Mouse (Mus musculus) embryonic facial prominence, embryonic 11.5 days (tissue): ENCODE results near the gene Kri1. TPM values are rescaled to one million over a fixed set of nuclear protein-coding genes. Genes with fewer than 3 reads are reported as not detected.
"Not testable (repeated sequence)": the region's sequence is repeated elsewhere in the genome, so short reads cannot be mapped to it uniquely, and the experiment has no call there.

ENCODE experiments used
- ATAC-seq: fragments of 200-750 bp; cut with Nextera tagmentation; replicated peaks from 2 replicates; pipeline ENCODE4 v1.8.0; 2017; ENCODE audit warnings: low read depth; ENCODE audit not compliant: insufficient number of reproducible peaks, low FRiP score, low TSS enrichment
- DNase-seq: peaks from one replicate; pipeline ENCODE4 v3.0.0-alpha.2; 2015; ENCODE audit warnings: low spot score
- H3K27ac ChIP-seq: fragments of 300-500 bp; sonication (generic); replicated peaks from 2 replicates; pipeline ENCODE4 v1.5.1; 2014; ENCODE audit warnings: mild to moderate bottlenecking, low read depth, low read length, control low read depth
- H3K27me3 ChIP-seq: fragments of 300-500 bp; sonication (generic); 2 replicates; pipeline ENCODE4 v1.6.1; 2014; ENCODE audit warnings: mild to moderate bottlenecking, low read length, moderate library complexity, mixed read lengths; ENCODE audit not compliant: control insufficient read depth, insufficient read depth
- H3K36me3 ChIP-seq: fragments of 300-500 bp; sonication (generic); replicated peaks from 2 replicates; pipeline ENCODE4 v1.6.1; 2014; ENCODE audit warnings: low read depth, mild to moderate bottlenecking, low read length, moderate library complexity, mixed read lengths; ENCODE audit not compliant: control insufficient read depth, insufficient read depth
- H3K4me1 ChIP-seq: fragments of 300-500 bp; sonication (generic); 2 replicates; pipeline ENCODE4 v1.6.1; 2014; ENCODE audit warnings: low read length, mixed read lengths; ENCODE audit not compliant: control insufficient read depth, insufficient read depth
- H3K4me2 ChIP-seq: fragments of 300-500 bp; sonication (generic); 2 replicates; pipeline ENCODE4 v1.6.1; 2014; ENCODE audit warnings: low read depth, mild to moderate bottlenecking, control low read depth, low read length, moderate library complexity
- H3K4me3 ChIP-seq: fragments of 300-500 bp; sonication (generic); 2 replicates; pipeline ENCODE4 v1.5.1; 2014; ENCODE audit warnings: low read depth, low read length, control low read depth
- H3K9ac ChIP-seq: fragments of 300-500 bp; sonication (generic); replicated peaks from 2 replicates; pipeline ENCODE4 v1.6.1; 2014; ENCODE audit warnings: mild to moderate bottlenecking, control low read depth, low read length
- H3K9me3 ChIP-seq: fragments of 300-500 bp; sonication (generic); replicated peaks from 2 replicates; pipeline ENCODE4 v1.6.1; 2016; ENCODE audit warnings: mild to moderate bottlenecking, low read length, inconsistent platforms, mixed read lengths; ENCODE audit not compliant: control insufficient read depth
- WGBS: fragments of 180-500 bp; shearing (Covaris S2); extraction: QIAGEN DNeasy Blood & Tissue Kit; methylation state at CpG from one replicate; pipeline ENCODE4 v1.1.7; 2014; 5-methylcytosine and 5-hydroxymethylcytosine counted together
- polyA plus RNA-seq: library from polyadenylated mRNA; unstranded; fragments of >200 nt; fragmentation: Nextera tagmentation; extraction: Ambion mirVana; gene quantifications from 2 replicates; pipeline ENCODE4 v1.2.1, GENCODE M21; 2014

The Kri1 gene
- polyA plus RNA-seq, 1 experiment from 2014 or later, result 13.3 TPM

DNA sequence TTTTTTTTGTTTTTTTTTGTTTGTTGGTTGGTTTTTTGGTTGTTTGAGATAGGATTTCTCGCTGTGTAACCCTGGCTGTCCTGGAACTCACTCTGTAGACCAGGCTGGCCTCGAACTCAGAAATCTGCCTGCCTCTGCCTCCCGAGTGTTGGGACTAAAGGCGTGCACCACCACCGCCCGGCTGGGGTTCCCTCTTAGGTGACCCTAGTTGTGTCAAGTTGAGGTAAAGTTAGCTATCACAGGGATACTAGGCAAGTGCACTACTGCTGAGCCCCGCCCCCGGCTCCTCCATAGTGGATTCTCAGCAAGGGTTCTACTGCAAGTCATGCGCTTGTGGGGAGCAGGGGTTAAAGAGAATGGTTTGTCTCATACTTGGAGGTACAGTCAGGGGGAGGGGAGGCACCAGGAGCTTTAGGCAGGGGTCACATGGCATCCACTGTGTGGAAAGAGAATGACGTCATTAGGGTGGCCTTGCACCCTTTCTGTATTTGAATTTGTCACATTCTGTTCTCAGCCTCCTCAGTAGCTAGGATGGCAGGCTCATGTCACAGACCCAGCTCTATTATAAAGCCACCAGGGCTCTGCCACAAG lies 42.0 kb upstream of the Kri1 start:
- WGBS, result 94% methylated on average over 10 of the region's 10 CpGs
- no peaks in the 10 kb centered on the region for H3K36me3 ChIP-seq
- H3K27me3 ChIP-seq, result no peaks in the 10 kb centered on the region
- ATAC-seq (no peak), DNase-seq (no peak)
- no peak overlapping the region for H3K4me2 ChIP-seq
- H3K4me1 ChIP-seq, result no peaks in the 10 kb centered on the region; the same call in 1 of the 2 replicates
- H3K9me3 ChIP-seq, result no peaks in the 10 kb centered on the region
- H3K27ac ChIP-seq, result no peak overlapping the region
- H3K9ac ChIP-seq, result no peak overlapping the region
- H3K4me3 ChIP-seq, result no peak overlapping the region

DNA sequence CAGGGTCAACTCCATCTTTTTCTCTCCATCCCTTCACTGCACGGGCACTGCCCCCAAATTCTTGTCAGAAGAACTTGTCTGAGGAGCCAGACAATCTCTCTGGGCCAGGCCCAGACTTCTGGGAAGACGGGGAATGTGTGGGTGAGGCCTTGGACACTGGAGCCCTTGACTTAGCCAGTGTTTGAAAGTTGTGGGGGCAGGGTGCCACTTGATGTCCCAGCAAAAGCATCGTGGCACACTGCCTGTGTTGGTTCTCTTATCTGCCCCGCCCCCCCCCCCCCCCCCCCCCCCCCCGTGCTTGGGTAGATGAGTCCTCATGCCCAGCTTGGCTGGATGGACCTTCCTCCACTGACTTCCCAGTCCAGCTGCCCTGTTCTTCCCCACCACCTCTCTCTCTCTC lies 41.3 kb upstream of the Kri1 start:
- Histone ChIP-seq H3K36me3 (no peaks in the 10 kb centered on the region), H3K9me3 (no peaks in the 10 kb centered on the region), H3K4me3 (no peak overlapping the region), H3K9ac (no peak overlapping the region), H3K27ac (no peak overlapping the region), H3K4me1 (no peaks in the 10 kb centered on the region; the same call in 1 of the 2 replicates), H3K27me3 (no peaks in the 10 kb centered on the region), H3K4me2 (no peak overlapping the region)
- 78% methylated on average over 4 of the region's 5 CpGs for WGBS
- no peak for DNase-seq
- ATAC-seq, result no peak

DNA sequence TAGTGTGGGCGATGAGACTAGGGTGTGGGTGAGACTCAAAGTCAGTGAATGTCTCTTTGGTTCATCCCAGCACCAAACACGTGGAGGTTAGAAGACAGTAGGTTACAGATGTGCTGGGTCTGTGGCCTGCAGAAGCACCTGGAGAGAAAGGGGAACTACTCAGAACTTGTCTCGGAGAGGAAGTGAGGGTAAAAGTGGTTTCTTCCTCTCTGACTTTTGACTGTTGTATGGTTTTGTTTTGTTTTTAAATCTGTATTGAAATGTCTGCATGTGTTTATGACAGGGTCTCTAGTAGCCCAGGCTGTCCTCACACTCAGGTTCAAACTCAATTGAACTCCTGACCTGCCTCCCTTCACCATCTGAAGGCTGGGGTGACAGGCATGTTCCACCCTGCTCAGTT lies 40.3 kb upstream of the Kri1 start:
- Histone ChIP-seq H3K36me3 (no peaks in the 10 kb centered on the region), H3K9me3 (no peaks in the 10 kb centered on the region), H3K4me2 (no peak overlapping the region), H3K4me3 (no peak overlapping the region), H3K27me3 (no peaks in the 10 kb centered on the region), H3K27ac (no peak overlapping the region), H3K9ac (no peak overlapping the region), H3K4me1 (no peaks in the 10 kb centered on the region; the same call in 1 of the 2 replicates)
- no peak for ATAC-seq
- WGBS, result 83% methylated on average over 3 of the region's 3 CpGs
- no peak for DNase-seq

DNA sequence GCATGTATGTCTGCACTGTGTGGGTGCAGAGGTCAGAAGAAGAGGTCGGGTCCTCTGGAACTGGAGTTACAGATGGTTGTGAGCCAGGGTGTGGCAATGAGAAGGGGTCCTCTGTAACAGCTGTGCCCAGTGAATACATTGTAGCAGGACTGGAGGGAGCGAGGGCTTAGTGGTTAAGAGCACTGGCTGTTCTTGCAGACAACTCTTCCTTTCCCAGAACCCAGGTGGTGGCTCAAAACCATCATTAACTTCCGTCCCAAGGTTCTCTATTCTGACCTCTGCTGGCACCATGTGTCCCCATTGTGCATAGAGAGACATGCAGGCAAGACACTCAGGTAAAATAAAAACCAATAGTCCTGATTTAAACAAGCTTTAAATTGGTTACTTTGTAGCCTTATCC lies 39.8 kb upstream of the Kri1 start:
- ATAC-seq (no peak), DNase-seq (no peak)
- Histone ChIP-seq H3K36me3 (no peaks in the 10 kb centered on the region), H3K9ac (no peak overlapping the region), H3K27ac (no peak overlapping the region), H3K27me3 (no peaks in the 10 kb centered on the region), H3K4me1 (no peaks in the 10 kb centered on the region; the same call in 1 of the 2 replicates), H3K9me3 (no peaks in the 10 kb centered on the region), H3K4me3 (no peak overlapping the region), H3K4me2 (no peak overlapping the region)
- 72% methylated on average over 3 of the region's 3 CpGs for WGBS

DNA sequence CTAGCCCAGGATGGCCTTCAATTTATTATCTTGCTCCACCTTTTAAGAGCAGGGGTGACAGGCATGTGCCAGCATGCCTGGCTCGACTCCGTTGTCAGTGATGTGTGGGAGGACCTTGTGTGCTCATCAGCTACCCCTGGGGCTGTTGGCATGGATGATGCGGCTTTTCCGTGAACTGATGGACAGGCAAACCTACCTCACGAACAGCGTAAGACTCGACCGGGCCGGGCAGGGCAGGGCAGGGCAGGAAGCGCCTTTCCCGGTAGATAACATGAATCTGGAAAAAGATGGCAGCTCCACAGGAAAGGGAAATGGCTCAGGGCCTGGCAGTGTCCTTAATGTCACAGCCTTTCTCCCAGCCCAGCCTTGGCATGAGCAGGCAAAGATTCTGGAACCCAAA lies 36.5 kb upstream of the Kri1 start:
- no peaks in the 10 kb centered on the region for H3K9me3 ChIP-seq
- ATAC-seq (no peak), DNase-seq (no peak)
- no peaks in the 10 kb centered on the region; the same call in 1 of the 2 replicates for H3K4me1 ChIP-seq
- 87% methylated on average over 11 of the region's 11 CpGs for WGBS
- H3K4me3 ChIP-seq, result no peak overlapping the region
- no peak overlapping the region for H3K9ac ChIP-seq
- no peak overlapping the region for H3K27ac ChIP-seq
- H3K4me2 ChIP-seq, result no peak overlapping the region
- no peaks in the 10 kb centered on the region for H3K27me3 ChIP-seq
- H3K36me3 ChIP-seq, result no peaks in the 10 kb centered on the region

DNA sequence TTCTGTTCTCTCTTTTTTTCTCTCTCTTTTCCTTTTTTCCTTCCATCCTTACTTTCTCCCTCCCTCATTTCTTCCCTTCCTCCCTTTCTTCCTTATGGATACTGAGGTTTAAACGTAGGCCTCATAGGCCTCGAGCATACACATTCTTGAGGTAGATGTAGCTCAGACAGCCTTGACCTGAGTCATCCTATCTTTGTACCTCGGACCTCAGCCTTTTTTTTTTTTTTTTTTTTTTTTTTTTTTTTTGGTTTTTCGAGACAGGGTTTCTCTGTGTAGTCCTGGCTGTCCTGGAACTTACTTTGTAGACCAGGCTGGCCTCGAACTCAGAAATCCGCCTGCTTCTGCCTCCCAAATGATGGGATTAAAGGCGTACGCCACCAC lies 35.1 kb upstream of the Kri1 start:
- not testable (repeated sequence) for H3K27me3 ChIP-seq, H3K36me3 ChIP-seq, H3K4me2 ChIP-seq, H3K9ac ChIP-seq, H3K4me1 ChIP-seq, H3K4me3 ChIP-seq, ATAC-seq, H3K9me3 ChIP-seq, DNase-seq, H3K27ac ChIP-seq
- WGBS, result 92% methylated on average over 7 of the region's 8 CpGs

DNA sequence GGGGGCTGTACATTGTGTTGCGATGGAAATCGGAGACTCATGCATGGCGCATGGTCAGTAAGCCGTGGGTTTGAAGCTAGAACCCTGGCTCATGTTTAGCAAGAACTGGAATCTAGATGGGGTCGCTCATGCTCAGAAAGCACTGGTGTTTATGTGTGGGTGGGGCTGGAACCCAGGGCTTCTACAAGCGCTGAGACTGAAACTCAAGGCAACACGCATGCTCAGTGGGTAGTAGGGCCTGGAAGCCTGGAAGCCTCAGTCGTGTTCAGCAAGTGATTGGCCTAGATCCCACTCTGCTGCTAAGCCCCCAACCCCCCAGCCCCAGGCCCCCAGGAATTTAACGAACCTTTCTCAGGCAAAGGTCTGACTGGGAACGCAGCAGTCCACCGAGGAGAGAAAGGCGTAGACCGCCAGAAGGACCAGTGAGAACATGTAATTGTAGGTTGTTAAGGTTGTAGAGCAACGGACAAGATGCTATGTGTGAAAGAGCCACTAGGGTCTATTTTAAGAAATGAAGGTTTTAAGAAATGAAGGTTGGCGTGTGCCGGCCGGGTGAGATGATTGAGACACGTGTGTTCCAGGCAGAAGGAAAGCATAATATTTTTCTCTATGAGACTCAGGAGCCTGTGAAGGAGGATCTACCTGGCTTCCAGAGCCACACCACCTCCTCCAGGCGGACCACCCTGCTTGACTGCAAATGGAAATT lies 34.6 kb upstream of the Kri1 start:
- Histone ChIP-seq H3K27ac (no peak overlapping the region), H3K27me3 (no peaks in the 10 kb centered on the region), H3K4me1 (no peaks in the 10 kb centered on the region; the same call in 1 of the 2 replicates), H3K36me3 (no peaks in the 10 kb centered on the region), H3K4me3 (no peak overlapping the region), H3K9ac (no peak overlapping the region), H3K4me2 (no peak overlapping the region; the same call in 1 of the 2 replicates), H3K9me3 (no peaks in the 10 kb centered on the region)
- ATAC-seq (no peak), DNase-seq (no peak)
- WGBS, result 88% methylated on average over 19 of the region's 19 CpGs

DNA sequence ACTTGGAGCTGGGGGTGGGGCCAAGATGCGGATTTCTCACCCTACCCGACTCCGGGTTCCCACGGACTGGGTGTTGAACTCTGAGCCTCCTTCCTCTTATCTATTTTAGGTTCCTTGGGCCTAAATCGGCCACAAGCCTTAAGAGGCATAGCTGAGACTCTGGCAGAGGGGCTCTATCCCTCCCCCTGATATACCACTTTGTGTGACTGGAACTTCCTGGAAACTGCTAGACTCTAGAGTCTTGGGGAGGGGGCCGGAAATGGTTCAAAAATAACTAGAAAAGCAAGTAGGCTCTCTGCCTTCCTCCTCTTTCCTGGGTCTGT lies 33.7 kb upstream of the Kri1 start:
- peak overlapping the region; percentile 75 for H3K4me3 ChIP-seq
- peak overlapping the region; percentile 75 for H3K4me2 ChIP-seq
- ATAC-seq, result no peak; the same call in 1 of the 2 replicates
- H3K36me3 ChIP-seq, result no peaks in the 10 kb centered on the region
- no peaks in the 10 kb centered on the region; the same call in 1 of the 2 replicates for H3K4me1 ChIP-seq
- no peak overlapping the region for H3K27ac ChIP-seq
- peak overlapping the region; percentile 86 for H3K9ac ChIP-seq
- H3K27me3 ChIP-seq, result no peaks in the 10 kb centered on the region
- 7% methylated on average over 6 of the region's 6 CpGs for WGBS
- peak; percentile 14 for DNase-seq
- no peaks in the 10 kb centered on the region for H3K9me3 ChIP-seq
